Mouse (Mus musculus): ENCODE data around the gene Sacs.

DNA sequence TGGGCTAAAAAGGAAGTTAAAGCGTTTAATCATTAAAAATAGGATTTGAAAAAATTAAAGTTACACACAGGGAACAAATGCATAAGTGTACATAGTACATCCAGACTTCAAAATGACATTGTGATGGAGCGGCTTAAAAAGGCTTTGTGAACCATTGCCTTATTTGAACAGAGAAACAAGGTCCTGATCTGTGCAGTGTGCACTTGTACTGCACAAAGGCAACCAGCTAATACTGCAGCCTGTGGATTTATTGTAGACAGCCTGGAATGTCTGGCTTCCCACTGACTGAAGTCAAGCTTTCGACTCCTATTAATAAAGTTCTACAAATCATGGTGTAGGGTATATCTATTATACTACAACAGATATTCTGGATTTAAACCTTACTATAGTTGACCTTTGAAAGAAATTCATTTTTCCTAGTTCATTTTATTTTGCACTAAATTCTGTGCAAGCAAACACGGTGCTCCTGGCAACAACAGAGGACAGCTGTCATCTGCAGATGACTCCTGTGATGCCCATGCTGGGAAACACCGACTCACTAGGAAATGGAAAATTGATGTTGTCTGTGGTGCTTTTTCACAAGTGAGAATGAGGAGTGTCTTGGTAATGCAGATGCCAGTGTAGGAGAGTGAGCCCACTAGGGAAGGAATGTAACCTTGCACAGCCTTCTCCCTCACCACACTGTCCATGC, 86.3 kb downstream of the Sacs start:
- TF ChIP-seq TAL1 (IDR thresholded peaks at IDR 0.05; ENCODE audit: low read length): no peak
- TF ChIP-seq GATA1 (IDR thresholded peaks at IDR 0.05; ENCODE audit: low read length): no peak
